Mouse (Mus musculus) stomach, postnatal 0 days (tissue): ENCODE measurements at regions not wholly inside any gene's neighbourhood (a gene's known extent, or its start where the extent isn't known, plus 50 kb on each side); places are given as distances from the start of the nearest gene placed in this dataset.

ENCODE experiments used
- CTCF ChIP-seq: IDR thresholded peaks from 2 replicates; pipeline ENCODE4 v1.5.1; 2016; ENCODE audit warnings: antibody characterized with exemption, low read depth, mild to moderate bottlenecking, moderate library complexity
- EP300 ChIP-seq: optimal IDR thresholded peaks from 2 replicates; pipeline ENCODE3; 2016; ENCODE audit warnings: antibody characterized with exemption

- TF ChIP-seq CTCF (no peak), EP300 (no peak)
Measured at GRCm38 (mm10) chr16:21332411-21332810, 90.5 kb upstream of the Vps8 start.
